Mouse (Mus musculus): Measurements from ENCODE around the gene Zscan5b. TPM values are rescaled to one million over a fixed set of nuclear protein-coding genes. Genes with fewer than 3 reads are reported as not detected.
"Not testable (repeated sequence)": the region's sequence is repeated elsewhere in the genome, so short reads cannot be mapped to it uniquely, and the experiment has no call there.

Gene Zscan5b
- polyA plus RNA-seq, 1 experiment from 2014 or later, result not detected

- Histone ChIP-seq H3K4me1 (no peaks in the 10 kb centered on the region), H3K9ac (no peak overlapping the region), H3K9me3 (no peaks in the 10 kb centered on the region), H3K27ac (replicated peaks) (no peak overlapping the region), H3K4me2 (no peak overlapping the region), H3K27me3 (replicated peaks) (0 out of 2 replicates have a peak, but pooled peaks cover 3% of the 10 kb centered on the region), H3K36me3 (no peaks in the 10 kb centered on the region), H3K4me3 (no peak overlapping the region)
- no peak for ATAC-seq (ENCODE audit: extremely low read depth, insufficient number of reproducible peaks, low FRiP score, low TSS enrichment)
- WGBS, result 39% methylated on average over 11 of the region's 11 CpGs
Observed at GRCm38 (mm10) chr7:6244361-6245292, 22.5 kb downstream of the Zscan5b start.

GRCm38 (mm10) chr7:6252410-6252809 is 30.3 kb downstream of the Zscan5b start, which contains the start of gene Epp13:
Epp13 (plus strand) TSS chr7:6252710.
- no peak within 1 kb of the TSS for H3K4me3 ChIP-seq
- ATAC-seq (ENCODE audit: extremely low read depth, insufficient number of reproducible peaks, low FRiP score, low TSS enrichment), result no peak
- 69% methylated on average over 6 of the region's 6 CpGs for WGBS

GRCm38 (mm10) chr7:6254451-6254850 is 32.4 kb downstream of the Zscan5b start:
- H3K4me1 ChIP-seq, result no peaks in the 10 kb centered on the region
- no peak overlapping the region for H3K9ac ChIP-seq
- no peaks in the 10 kb centered on the region for H3K36me3 ChIP-seq
- no peak overlapping the region for H3K27ac ChIP-seq (replicated peaks)
- no peak overlapping the region for H3K4me3 ChIP-seq
- no peaks in the 10 kb centered on the region for H3K27me3 ChIP-seq (replicated peaks)
- no peak overlapping the region for H3K4me2 ChIP-seq
- ATAC-seq (ENCODE audit: extremely low read depth, insufficient number of reproducible peaks, low FRiP score, low TSS enrichment), result no peak
- no peaks in the 10 kb centered on the region for H3K9me3 ChIP-seq
- WGBS, result 85% methylated on average over 5 of the region's 5 CpGs

More at GRCm38 (mm10) chr7:6252410-6252809, 30.3 kb downstream of the Zscan5b start, which contains the start of gene Epp13:
- Histone ChIP-seq H3K36me3 (no peaks in the 10 kb centered on the region), H3K9me3 (no peaks in the 10 kb centered on the region), H3K27me3 (replicated peaks) (no peaks in the 10 kb centered on the region), H3K9ac (no peak within 1 kb of the TSS), H3K4me2 (no peak within 1 kb of the TSS), H3K27ac (replicated peaks) (no peak within 1 kb of the TSS), H3K4me1 (no peaks in the 10 kb centered on the region)

- no peaks in the 10 kb centered on the region for H3K27me3 ChIP-seq (replicated peaks)
- no peak overlapping the region for H3K9ac ChIP-seq
- no peaks in the 10 kb centered on the region for H3K36me3 ChIP-seq
- no peaks in the 10 kb centered on the region for H3K9me3 ChIP-seq
- H3K27ac ChIP-seq (replicated peaks), result no peak overlapping the region
- H3K4me3 ChIP-seq, result no peak overlapping the region
- 76% methylated on average over 4 of the region's 4 CpGs for WGBS
- no peak for ATAC-seq (ENCODE audit: extremely low read depth, insufficient number of reproducible peaks, low FRiP score, low TSS enrichment)
- no peaks in the 10 kb centered on the region for H3K4me1 ChIP-seq
- H3K4me2 ChIP-seq, result no peak overlapping the region
Observed at GRCm38 (mm10) chr7:6257386-6257785, 35.3 kb downstream of the Zscan5b start.

- H3K9me3 ChIP-seq, result no peaks in the 10 kb centered on the region
- no peak for ATAC-seq (ENCODE audit: extremely low read depth, insufficient number of reproducible peaks, low FRiP score, low TSS enrichment)
- no peak overlapping the region for H3K4me2 ChIP-seq
- H3K9ac ChIP-seq, result no peak overlapping the region
- no peaks in the 10 kb centered on the region for H3K36me3 ChIP-seq
- no peak overlapping the region for H3K4me3 ChIP-seq
- H3K27ac ChIP-seq (replicated peaks), result no peak overlapping the region
- no peaks in the 10 kb centered on the region for H3K4me1 ChIP-seq
- WGBS, result 35% methylated on average over 16 of the region's 16 CpGs
- no peaks in the 10 kb centered on the region for H3K27me3 ChIP-seq (replicated peaks)
Observed at GRCm38 (mm10) chr7:6258232-6259220, 36.4 kb downstream of the Zscan5b start.

- WGBS, result 41% methylated on average over 2 of the region's 2 CpGs
Observed at GRCm38 (mm10) chr7:6260004-6260403, 37.9 kb downstream of the Zscan5b start.

GRCm38 (mm10) chr7:6262120-6262519 is 40.0 kb downstream of the Zscan5b start:
- no peak for ATAC-seq (ENCODE audit: extremely low read depth, insufficient number of reproducible peaks, low FRiP score, low TSS enrichment)
- no peaks in the 10 kb centered on the region for H3K36me3 ChIP-seq
- no peaks in the 10 kb centered on the region for H3K4me1 ChIP-seq
- no peaks in the 10 kb centered on the region for H3K9me3 ChIP-seq
- H3K27me3 ChIP-seq (replicated peaks), result no peaks in the 10 kb centered on the region
- H3K4me2 ChIP-seq, result no peak overlapping the region
- no peak overlapping the region for H3K4me3 ChIP-seq
- 70% methylated on average over 3 of the region's 3 CpGs for WGBS
- no peak overlapping the region for H3K27ac ChIP-seq (replicated peaks)
- no peak overlapping the region for H3K9ac ChIP-seq

More at GRCm38 (mm10) chr7:6260004-6260403, 37.9 kb downstream of the Zscan5b start:
- not testable (repeated sequence) for H3K9ac ChIP-seq; H3K27me3 ChIP-seq (replicated peaks); H3K27ac ChIP-seq (replicated peaks); H3K4me3 ChIP-seq; H3K36me3 ChIP-seq; H3K4me2 ChIP-seq; ATAC-seq (ENCODE audit: extremely low read depth, insufficient number of reproducible peaks, low FRiP score, low TSS enrichment); H3K9me3 ChIP-seq; H3K4me1 ChIP-seq

- ATAC-seq (ENCODE audit: extremely low read depth, insufficient number of reproducible peaks, low FRiP score, low TSS enrichment), result no peak
- no peaks in the 10 kb centered on the region for H3K27me3 ChIP-seq (replicated peaks)
- H3K4me3 ChIP-seq, result no peak overlapping the region
- H3K27ac ChIP-seq (replicated peaks), result no peak overlapping the region
- H3K9ac ChIP-seq, result no peak overlapping the region
- H3K9me3 ChIP-seq, result no peaks in the 10 kb centered on the region
- H3K4me2 ChIP-seq, result no peak overlapping the region
- H3K36me3 ChIP-seq, result no peaks in the 10 kb centered on the region
- 63% methylated on average over 4 of the region's 4 CpGs for whole genome bisulfite sequencing
- H3K4me1 ChIP-seq, result no peaks in the 10 kb centered on the region
Observed at GRCm38 (mm10) chr7:6262984-6263383, 40.9 kb downstream of the Zscan5b start.

- no peak for ATAC-seq (ENCODE audit: extremely low read depth, insufficient number of reproducible peaks, low FRiP score, low TSS enrichment)
- no peak overlapping the region for H3K27ac ChIP-seq (replicated peaks)
- H3K9me3 ChIP-seq, result no peaks in the 10 kb centered on the region
- no peaks in the 10 kb centered on the region for H3K36me3 ChIP-seq
- H3K4me2 ChIP-seq, result no peak overlapping the region
- no peaks in the 10 kb centered on the region for H3K4me1 ChIP-seq
- no peaks in the 10 kb centered on the region for H3K27me3 ChIP-seq (replicated peaks)
- WGBS, result 63% methylated on average over 8 of the region's 8 CpGs
- H3K9ac ChIP-seq, result no peak overlapping the region
- no peak overlapping the region for H3K4me3 ChIP-seq
Observed at GRCm38 (mm10) chr7:6265695-6266094, 43.6 kb downstream of the Zscan5b start.

GRCm38 (mm10) chr7:6277906-6278305 is 55.8 kb downstream of the Zscan5b start:
- no peak overlapping the region for H3K4me2 ChIP-seq
- no peaks in the 10 kb centered on the region for H3K27me3 ChIP-seq (replicated peaks)
- H3K4me1 ChIP-seq, result 0 out of 2 replicates have a peak, but pooled peaks cover 4% of the 10 kb centered on the region
- H3K27ac ChIP-seq (replicated peaks), result no peak overlapping the region
- H3K4me3 ChIP-seq, result no peak overlapping the region
- no peak for ATAC-seq (ENCODE audit: extremely low read depth, insufficient number of reproducible peaks, low FRiP score, low TSS enrichment)
- H3K9me3 ChIP-seq, result no peaks in the 10 kb centered on the region
- H3K9ac ChIP-seq, result no peak overlapping the region
- H3K36me3 ChIP-seq, result no peaks in the 10 kb centered on the region
- 40% methylated on average over 3 of the region's 3 CpGs for whole genome bisulfite sequencing

- Histone ChIP-seq H3K27me3 (replicated peaks) (no peaks in the 10 kb centered on the region), H3K4me3 (peak overlapping the region; percentile 70), H3K9ac (peak overlapping the region; percentile 86), H3K27ac (replicated peaks) (peak overlapping the region; percentile 80; the same call in 1 of the 2 replicates), H3K9me3 (no peaks in the 10 kb centered on the region), H3K4me2 (peak overlapping the region; percentile 73), H3K36me3 (no peaks in the 10 kb centered on the region), H3K4me1 (peaks cover 24% of the 10 kb centered on the region)
- no peak for ATAC-seq (ENCODE audit: extremely low read depth, insufficient number of reproducible peaks, low FRiP score, low TSS enrichment)
- WGBS, result 6% methylated on average over 1 of the region's 1 CpGs
Observed at GRCm38 (mm10) chr7:6282749-6283148, 60.7 kb downstream of the Zscan5b start.
